Mouse (Mus musculus) spleen, adult 2 months (tissue): ENCODE results near the gene Gm49601. TPM values are rescaled to one million over a fixed set of nuclear protein-coding genes. Genes with fewer than 3 reads are reported as not detected.

Experiments used
- DNase-seq, 2 experiments: peaks; one replicate each; pipeline versions ENCODE4 v3.0.0 to v3.0.0-alpha.2; 2012 to 2021; ENCODE audit warnings: low spot score in 2 of 2, low read depth in 1 of 2
- H3K27ac ChIP-seq: fragments of 200-500 bp; 2 replicates; pipeline ENCODE4 v1.5.1; 2012; ENCODE audit warnings: low read length, inconsistent platforms; ENCODE audit not compliant: insufficient read depth
- H3K27me3 ChIP-seq: fragments of 200-500 bp; 2 replicates; pipeline ENCODE4 v1.6.1; 2012; ENCODE audit warnings: mild to moderate bottlenecking, moderate library complexity, low read length, inconsistent platforms; ENCODE audit not compliant: control insufficient read depth, insufficient read depth
- H3K36me3 ChIP-seq: fragments of 200-500 bp; 2 replicates; pipeline ENCODE4 v1.6.1; 2012; ENCODE audit warnings: mild to moderate bottlenecking, low read length, inconsistent platforms; ENCODE audit not compliant: control insufficient read depth, insufficient read depth
- H3K4me1 ChIP-seq: fragments of 200-500 bp; 2 replicates; pipeline ENCODE4 v1.6.1; 2011; ENCODE audit warnings: inconsistent platforms; ENCODE audit not compliant: control insufficient read depth, insufficient read depth, insufficient read length
- H3K4me3 ChIP-seq: fragments of 200-500 bp; 2 replicates; pipeline ENCODE4 v1.5.1; 2011; ENCODE audit warnings: mild to moderate bottlenecking, inconsistent platforms; ENCODE audit not compliant: insufficient read depth, insufficient read length; ENCODE audit errors: extremely low read depth
- CTCF ChIP-seq: fragments of 200-500 bp; IDR thresholded peaks from 2 replicates; pipeline ENCODE4 v1.5.1; 2011; ENCODE audit warnings: mild to moderate bottlenecking, inconsistent platforms; ENCODE audit not compliant: insufficient read depth, insufficient read length, insufficient replicate concordance; ENCODE audit errors: extremely low read depth
- POLR2A ChIP-seq: fragments of 200-500 bp; IDR thresholded peaks from 2 replicates; pipeline ENCODE4 v1.6.1; 2011; ENCODE audit warnings: low read depth, low read length, inconsistent platforms
- WGBS: fragments of 180-500 bp; shearing (Covaris S2); methylation state at CpG from one replicate; pipeline ENCODE4 v1.1.7; 2018; 5-methylcytosine and 5-hydroxymethylcytosine counted together
- polyA plus RNA-seq: library from polyadenylated mRNA; depleted of rRNA; stranded (reverse); fragments of >200 nt; gene quantifications from 2 replicates; pipeline ENCODE4 v1.2.3, GENCODE M21; 2012

Gene Gm49601
- polyA plus RNA-seq, 1 experiment: 0.71 TPM

GRCm38 (mm10) chr16:18587847-18588737 is 38.1 kb downstream of the Gm49601 start:
- TF ChIP-seq POLR2A (no peak), CTCF (no peak)
- Histone ChIP-seq H3K36me3 (no peaks in the 10 kb centered on the region), H3K4me1 (peaks cover 5% of the 10 kb centered on the region; the same call in 1 of the 2 replicates), H3K27me3 (peaks cover 34% of the 10 kb centered on the region), H3K4me3 (no peak overlapping the region), H3K27ac (no peak overlapping the region)
- 7% methylated on average over 57 of the region's 57 CpGs for WGBS
- no peak for DNase-seq

- Histone ChIP-seq H3K4me1 (peaks cover 6% of the 10 kb centered on the region), H3K36me3 (no peaks in the 10 kb centered on the region), H3K27ac (no peak overlapping the region), H3K4me3 (no peak overlapping the region), H3K27me3 (peaks cover 41% of the 10 kb centered on the region)
- TF ChIP-seq CTCF (no peak), POLR2A (no peak)
- no peak for DNase-seq
- 6% methylated on average over 38 of the region's 62 CpGs for whole genome bisulfite sequencing
Measured at GRCm38 (mm10) chr16:18586906-18587546, 39.2 kb downstream of the Gm49601 start.

- no peak overlapping the region for H3K4me3 ChIP-seq
- H3K4me1 ChIP-seq: peaks cover 9% of the 10 kb centered on the region
- H3K36me3 ChIP-seq: no peaks in the 10 kb centered on the region
- DNase-seq: no peak
- H3K27me3 ChIP-seq: peaks cover 39% of the 10 kb centered on the region
- no peak overlapping the region for H3K27ac ChIP-seq
- TF ChIP-seq POLR2A: no peak
- no peak for TF ChIP-seq CTCF
- WGBS: 8% methylated on average over 54 of the region's 83 CpGs
Measured at GRCm38 (mm10) chr16:18586076-18586905, 39.9 kb downstream of the Gm49601 start.

DNA sequence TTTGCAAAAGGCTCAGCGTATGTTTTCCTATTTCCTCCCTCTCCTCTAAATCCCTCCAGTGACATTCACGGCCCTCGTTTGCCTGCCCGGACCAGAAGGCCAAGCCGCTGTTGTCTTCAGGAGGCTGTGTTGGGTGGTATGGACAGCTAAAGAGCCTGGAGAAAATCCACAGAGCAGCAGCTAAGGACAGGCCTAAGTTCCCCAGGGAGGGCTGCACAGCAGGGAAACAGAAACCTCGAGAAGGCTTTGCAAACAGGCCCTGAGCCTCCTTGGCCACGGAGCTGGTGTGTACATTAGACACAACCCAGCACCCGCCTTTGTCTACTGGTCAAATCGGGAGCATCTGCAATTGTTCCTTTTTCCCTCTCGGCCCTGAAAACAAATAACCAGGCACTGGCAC is 40.6 kb downstream of the Gm49601 start:
- no peak for DNase-seq
- TF ChIP-seq CTCF: no peak
- no peak for TF ChIP-seq POLR2A
- Histone ChIP-seq H3K4me1 (peaks cover 9% of the 10 kb centered on the region), H3K27me3 (peaks cover 37% of the 10 kb centered on the region), H3K36me3 (no peaks in the 10 kb centered on the region), H3K27ac (no peak overlapping the region), H3K4me3 (no peak overlapping the region)
- 47% methylated on average over 10 of the region's 10 CpGs for WGBS

DNA sequence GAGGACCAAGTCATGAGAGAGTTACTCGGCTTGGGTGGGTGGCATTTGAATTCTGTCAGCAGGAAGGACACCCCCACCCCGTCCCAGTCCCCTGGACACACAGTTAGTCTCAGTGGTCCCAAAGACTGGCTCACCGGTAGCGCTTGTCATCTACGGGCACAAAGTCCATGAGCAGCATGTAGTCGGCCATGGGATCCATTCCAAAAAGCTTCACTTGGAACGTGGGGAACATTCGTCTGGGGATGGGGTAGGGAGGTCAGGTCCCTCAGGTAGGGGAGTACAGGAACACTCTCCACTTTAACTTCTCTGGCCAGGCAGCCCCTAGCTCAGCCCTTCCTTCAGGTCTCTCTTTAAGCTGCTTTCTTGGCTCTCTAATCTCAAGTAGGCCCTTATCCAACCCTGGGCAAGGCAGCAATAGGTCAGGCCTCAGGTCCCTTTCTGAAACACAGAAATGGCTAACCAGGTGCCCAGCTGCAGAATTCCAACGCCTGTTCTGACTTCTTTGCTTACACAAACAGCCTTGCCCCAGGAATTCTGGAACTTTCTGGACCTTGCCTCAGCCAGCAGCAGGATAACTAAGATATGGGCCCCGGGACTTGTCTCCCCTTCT is 41.2 kb downstream of the Gm49601 start:
- peaks cover 6% of the 10 kb centered on the region; the same call in 1 of the 2 replicates for H3K4me1 ChIP-seq
- no peak overlapping the region for H3K4me3 ChIP-seq
- H3K27ac ChIP-seq: no peak overlapping the region
- no peaks in the 10 kb centered on the region for H3K36me3 ChIP-seq
- WGBS: 86% methylated on average over 10 of the region's 10 CpGs
- TF ChIP-seq POLR2A: no peak
- no peak for TF ChIP-seq CTCF
- peaks cover 37% of the 10 kb centered on the region for H3K27me3 ChIP-seq
- no peak for DNase-seq

- Histone ChIP-seq H3K27ac (no peak overlapping the region), H3K27me3 (peaks cover 36% of the 10 kb centered on the region), H3K36me3 (no peaks in the 10 kb centered on the region), H3K4me3 (no peak overlapping the region), H3K4me1 (peaks cover 6% of the 10 kb centered on the region; the same call in 1 of the 2 replicates)
- TF ChIP-seq CTCF: no peak
- TF ChIP-seq POLR2A: no peak
- no peak for DNase-seq
- WGBS: 75% methylated on average over 10 of the region's 10 CpGs
Measured at GRCm38 (mm10) chr16:18583673-18584357, 42.4 kb downstream of the Gm49601 start.
